Mouse (Mus musculus) myocyte (in vitro differentiated cells): ENCODE measurements around the gene Dctpp1.

ENCODE experiments used
- CEBPB ChIP-seq: IDR thresholded peaks from 2 replicates; pipeline ENCODE4 v1.6.1; 2011; ENCODE audit warnings: mild to moderate bottlenecking, moderate library complexity; ENCODE audit not compliant: poor library complexity, insufficient read depth, severe bottlenecking
- E2F4 ChIP-seq: IDR thresholded peaks from one replicate; pipeline ENCODE4 v1.6.1; 2011; ENCODE audit warnings: mild to moderate bottlenecking, control low read depth, moderate library complexity; ENCODE audit not compliant: insufficient read depth
- MAX ChIP-seq: IDR thresholded peaks from one replicate; pipeline ENCODE4 v1.6.1; 2011; ENCODE audit warnings: low read depth, mild to moderate bottlenecking, control low read depth
- MYOD1 ChIP-seq, 3 experiments: IDR thresholded peaks; one replicate each; pipeline ENCODE4 v1.6.1; 2011; ENCODE audit warnings: control low read depth in 2 of 3, low read depth in 2 of 3, mild to moderate bottlenecking in 2 of 3, moderate library complexity in 1 of 3; ENCODE audit not compliant: insufficient read length in 2 of 3, control insufficient read depth in 1 of 3
- MYOG ChIP-seq, 3 experiments: IDR thresholded peaks; one replicate each; pipeline ENCODE4 v1.6.1; 2011; ENCODE audit warnings: control low read depth in 2 of 3, low read depth in 2 of 3, mild to moderate bottlenecking in 2 of 3; ENCODE audit not compliant: insufficient read length in 2 of 3, control insufficient read depth in 1 of 3, insufficient read depth in 1 of 3
- POLR2A ChIP-seq: IDR thresholded peaks from one replicate; pipeline ENCODE4 v1.6.1; 2011; ENCODE audit warnings: low read depth, mild to moderate bottlenecking, control low read depth, moderate library complexity; ENCODE audit not compliant: insufficient read length
- POLR2AphosphoS2 ChIP-seq: IDR thresholded peaks from one replicate; pipeline ENCODE4 v1.6.1; 2011; ENCODE audit warnings: low read depth, control low read depth; ENCODE audit not compliant: insufficient read length
- REST ChIP-seq: IDR thresholded peaks from one replicate; pipeline ENCODE4 v1.6.1; 2011; ENCODE audit warnings: mild to moderate bottlenecking, control low read depth, moderate library complexity; ENCODE audit not compliant: insufficient read depth, insufficient read length
- TCF12 ChIP-seq: IDR thresholded peaks from one replicate; pipeline ENCODE4 v1.6.1; 2011; ENCODE audit warnings: mild to moderate bottlenecking, control low read depth; ENCODE audit not compliant: poor library complexity, insufficient read depth, severe bottlenecking
- TCF3 ChIP-seq: IDR thresholded peaks from one replicate; pipeline ENCODE4 v1.6.1; 2011; ENCODE audit warnings: low read depth, control low read depth; ENCODE audit not compliant: insufficient read length
- USF1 ChIP-seq: IDR thresholded peaks from one replicate; pipeline ENCODE4 v1.6.1; 2011; ENCODE audit warnings: low read depth, mild to moderate bottlenecking, control low read depth, moderate library complexity

DNA sequence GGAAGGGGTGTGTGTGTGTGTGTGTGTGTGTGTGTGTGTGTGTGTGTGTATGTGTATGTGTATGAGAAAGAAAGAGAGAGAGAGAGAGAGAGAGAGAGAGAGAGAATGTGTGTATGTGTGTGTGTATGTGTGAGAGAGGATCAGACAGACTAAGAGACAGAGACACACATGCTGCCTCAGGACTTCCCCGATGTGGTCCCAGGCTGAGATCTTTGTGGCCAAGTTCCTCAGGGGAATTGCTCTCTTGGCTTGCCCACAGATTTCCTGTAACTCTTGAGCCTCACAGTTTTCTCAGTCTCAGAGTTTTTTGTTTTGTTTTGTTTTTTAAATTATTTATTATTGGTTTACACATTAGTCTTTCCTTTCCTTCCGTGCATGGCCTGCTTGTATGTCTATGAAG, 28.8 kb upstream of the Dctpp1 start:
- TF ChIP-seq POLR2A (no peak), USF1 (no peak), TCF12 (no peak), CEBPB (no peak), E2F4 (no peak), POLR2AphosphoS2 (no peak), TCF3 (no peak), MAX (no peak), MYOG (IDR thresholded peaks at IDR 0.05; ENCODE audit: control insufficient read depth in 1 of 3, insufficient read depth in 1 of 3, insufficient read length in 2 of 3, low read depth in 2 of 3) (no peak), REST (no peak), MYOD1 (IDR thresholded peaks at IDR 0.05; ENCODE audit: control insufficient read depth in 1 of 3, insufficient read length in 2 of 3, low read depth in 2 of 3) (no peak)
